Comparison of ENCODE assay signal across 8 mouse cellular contexts in genomic region chrX:103484050-103484449, GRCm38 (mm10).
DNase-seq lines count a peak whose midpoint lies in the region; ATAC-seq and TF ChIP-seq lines count a peak whose summit lies in the region.

No protein-coding gene starts in this region.

- H3K4me3 ChIP-seq in embryonic facial prominence, embryonic 14.5 days (ENCODE audit: low read depth, low read length) = peak overlapping the region; percentile 44; the same call in 1 of the 2 replicates
- no peak overlapping the region for H3K4me3 ChIP-seq in hindbrain, postnatal 0 days (ENCODE audit: low read length)
- peak overlapping the region; percentile 44; the same call in 1 of the 2 replicates for H3K4me3 ChIP-seq in limb, embryonic 15.5 days
- no peak overlapping the region for H3K4me3 ChIP-seq in midbrain, embryonic 16.5 days (ENCODE audit: low read depth, low read length)

- peak; percentile 78 for TF ChIP-seq CTCF in hindbrain, postnatal 0 days (IDR thresholded peaks at IDR 0.05; ENCODE audit: low read depth)

- H3K4me1 ChIP-seq in embryonic facial prominence, embryonic 14.5 days (ENCODE audit: control insufficient read depth, insufficient read depth, low read length) = no peaks in the 10 kb centered on the region
- no peaks in the 10 kb centered on the region for H3K4me1 ChIP-seq in hindbrain, postnatal 0 days (ENCODE audit: insufficient read depth, low read length)
- no peaks in the 10 kb centered on the region for H3K4me1 ChIP-seq in limb, embryonic 15.5 days
- no peaks in the 10 kb centered on the region for H3K4me1 ChIP-seq in midbrain, embryonic 16.5 days (ENCODE audit: control insufficient read depth, insufficient read depth, low read length)

- WGBS in embryonic facial prominence, embryonic 14.5 days = 25% methylated on average over 2 of the region's 2 CpGs
- 14% methylated on average over 2 of the region's 2 CpGs for WGBS in hindbrain, postnatal 0 days
- WGBS in limb, embryonic 15.5 days = 28% methylated on average over 2 of the region's 2 CpGs
- WGBS in midbrain, embryonic 16.5 days = 23% methylated on average over 2 of the region's 2 CpGs

- no peak overlapping the region for H3K9ac ChIP-seq in embryonic facial prominence, embryonic 14.5 days (ENCODE audit: low read depth, low read length)
- no peak overlapping the region for H3K9ac ChIP-seq in hindbrain, postnatal 0 days (replicated peaks; ENCODE audit: low read length)
- no peak overlapping the region for H3K9ac ChIP-seq in limb, embryonic 15.5 days
- H3K9ac ChIP-seq in midbrain, embryonic 16.5 days (ENCODE audit: low read depth, low read length) = no peak overlapping the region

- no peaks in the 10 kb centered on the region for H3K27me3 ChIP-seq in embryonic facial prominence, embryonic 14.5 days (replicated peaks; ENCODE audit: control insufficient read depth, insufficient read depth, low read length)
- no peaks in the 10 kb centered on the region for H3K27me3 ChIP-seq in hindbrain, postnatal 0 days (ENCODE audit: insufficient read depth, low read length)
- H3K27me3 ChIP-seq in limb, embryonic 15.5 days = no peaks in the 10 kb centered on the region
- H3K27me3 ChIP-seq in midbrain, embryonic 16.5 days (ENCODE audit: control insufficient read depth, insufficient read depth, low read depth, low read length) = no peaks in the 10 kb centered on the region

- H3K27ac ChIP-seq in embryonic facial prominence, embryonic 14.5 days (replicated peaks; ENCODE audit: low read depth, low read length) = no peak overlapping the region
- H3K27ac ChIP-seq in hindbrain, postnatal 0 days = no peak overlapping the region
- H3K27ac ChIP-seq in limb, embryonic 15.5 days = no peak overlapping the region
- no peak overlapping the region for H3K27ac ChIP-seq in midbrain, embryonic 16.5 days (ENCODE audit: low read length)

- ATAC-seq in embryonic facial prominence, embryonic 14.5 days (ENCODE audit: low read depth) = no peak
- no peak for ATAC-seq in hindbrain, postnatal 0 days
- ATAC-seq in limb, embryonic 15.5 days (ENCODE audit: insufficient number of reproducible peaks, low FRiP score, low TSS enrichment, low read depth) = no peak
- 0 out of 2 replicates have a peak, but pooled peaks have one; percentile 9 for ATAC-seq in midbrain, embryonic 16.5 days

- peak; percentile 44 for DNase-seq in layer of hippocampus, adult 11-12 months (ENCODE audit: low spot score)
- no peak for DNase-seq in layer of hippocampus, adult 9-11 months
- peak; percentile 39 for DNase-seq in ZHBTc4 (ENCODE audit: low read depth, low spot score)
- DNase-seq in embryonic facial prominence, embryonic 14.5 days (ENCODE audit: low spot score) = peak; percentile 75
- DNase-seq in hindbrain, postnatal 0 days (ENCODE audit: low spot score) = peak; percentile 85
- DNase-seq in thymus, postnatal 25 days = peak; percentile 35

- no peaks in the 10 kb centered on the region for H3K36me3 ChIP-seq in embryonic facial prominence, embryonic 14.5 days (ENCODE audit: control insufficient read depth, insufficient read depth, low read length)
- H3K36me3 ChIP-seq in hindbrain, postnatal 0 days (ENCODE audit: insufficient read depth, low read length) = no peaks in the 10 kb centered on the region
- H3K36me3 ChIP-seq in limb, embryonic 15.5 days = no peaks in the 10 kb centered on the region
- no peaks in the 10 kb centered on the region for H3K36me3 ChIP-seq in midbrain, embryonic 16.5 days (ENCODE audit: control insufficient read depth, insufficient read depth, low read length)

- H3K9me3 ChIP-seq in embryonic facial prominence, embryonic 14.5 days (ENCODE audit: control insufficient read depth, low read length) = no peaks in the 10 kb centered on the region
- no peaks in the 10 kb centered on the region for H3K9me3 ChIP-seq in hindbrain, postnatal 0 days (ENCODE audit: low read length)
- H3K9me3 ChIP-seq in limb, embryonic 15.5 days = no peaks in the 10 kb centered on the region
- no peaks in the 10 kb centered on the region for H3K9me3 ChIP-seq in midbrain, embryonic 16.5 days (replicated peaks; ENCODE audit: control insufficient read depth, low read length, poor library complexity, severe bottlenecking)

- peak overlapping the region; percentile 46 for H3K4me2 ChIP-seq in embryonic facial prominence, embryonic 14.5 days (ENCODE audit: low read depth, low read length)
- peak overlapping the region; percentile 50 for H3K4me2 ChIP-seq in hindbrain, postnatal 0 days (ENCODE audit: low read depth, low read length)
- no peak overlapping the region for H3K4me2 ChIP-seq in limb, embryonic 15.5 days
- peak overlapping the region; percentile 44 for H3K4me2 ChIP-seq in midbrain, embryonic 16.5 days (ENCODE audit: low read length)

Comparison
In these comparisons a context has a peak if more than half of its experiments do, and no peak if none do; other contexts are left out.
1. H3K4me3 ChIP-seq: peak in embryonic facial prominence, embryonic 14.5 days (single experiment) and limb, embryonic 15.5 days (single experiment); none in hindbrain, postnatal 0 days (single experiment) and midbrain, embryonic 16.5 days (single experiment).